Mouse (Mus musculus) C2C12 (cell line): ENCODE measurements around the gene Arhgef17. TPM values are rescaled to one million over a fixed set of nuclear protein-coding genes. Genes with fewer than 3 reads are reported as not detected.

ENCODE experiments used
- H3K27me3 ChIP-seq: one replicate; pipeline ENCODE4 v1.6.1; 2011; ENCODE audit not compliant: control insufficient read depth, insufficient read depth, insufficient read length
- H3K36me3 ChIP-seq: one replicate; pipeline ENCODE4 v1.6.1; 2011; ENCODE audit not compliant: control insufficient read depth, insufficient read depth
- H3K4me3 ChIP-seq: one replicate; pipeline ENCODE4 v1.5.1; 2011; ENCODE audit warnings: mild to moderate bottlenecking, control low read depth; ENCODE audit not compliant: poor library complexity, insufficient read depth, severe bottlenecking
- H3K79me2 ChIP-seq: one replicate; pipeline ENCODE4 v1.6.1; 2011; ENCODE audit not compliant: control insufficient read depth, insufficient read depth
- H3K79me3 ChIP-seq: one replicate; pipeline ENCODE4 v1.6.1; 2011; ENCODE audit warnings: low read depth, control low read depth
- H3ac ChIP-seq: one replicate; pipeline ENCODE3; 2011; ENCODE audit warnings: low read depth; ENCODE audit not compliant: control insufficient read depth, insufficient read length
- CEBPB ChIP-seq: IDR thresholded peaks from one replicate; pipeline ENCODE4 v1.6.1; 2011; ENCODE audit warnings: low read depth, mild to moderate bottlenecking, control low read depth, moderate library complexity
- CTCF ChIP-seq: IDR thresholded peaks from one replicate; pipeline ENCODE4 v1.5.1; 2011; ENCODE audit not compliant: control insufficient read depth, insufficient read depth, insufficient read length
- FOSL1 ChIP-seq: IDR thresholded peaks from one replicate; pipeline ENCODE4 v1.8.0; 2011; ENCODE audit warnings: mild to moderate bottlenecking, low read length; ENCODE audit not compliant: poor library complexity, insufficient read depth, severe bottlenecking
- MAX ChIP-seq: IDR thresholded peaks from one replicate; pipeline ENCODE4 v1.6.1; 2011; ENCODE audit warnings: mild to moderate bottlenecking, control low read depth
- MYOD1 ChIP-seq: IDR thresholded peaks from one replicate; pipeline ENCODE4 v1.6.1; 2011; ENCODE audit warnings: low read depth; ENCODE audit not compliant: control insufficient read depth, insufficient read length
- MYOG ChIP-seq: IDR thresholded peaks from one replicate; pipeline ENCODE4 v1.6.1; 2011; ENCODE audit not compliant: control insufficient read depth, insufficient read length; ENCODE audit errors: extremely low read depth
- USF1 ChIP-seq: IDR thresholded peaks from one replicate; pipeline ENCODE4 v1.6.1; 2011; ENCODE audit warnings: low read depth, mild to moderate bottlenecking, control low read depth, moderate library complexity
- polyA plus RNA-seq: library from polyadenylated mRNA; unstranded; fragments of >200 nt; fragmentation: generic; extraction: Trizol; gene quantifications from one replicate; pipeline ENCODE4 v1.2.1, GENCODE M21; 2012; ENCODE audit warnings: missing spikeins

Arhgef17 gene
- polyA plus RNA-seq, 1 experiment: 35.4 TPM

DNA sequence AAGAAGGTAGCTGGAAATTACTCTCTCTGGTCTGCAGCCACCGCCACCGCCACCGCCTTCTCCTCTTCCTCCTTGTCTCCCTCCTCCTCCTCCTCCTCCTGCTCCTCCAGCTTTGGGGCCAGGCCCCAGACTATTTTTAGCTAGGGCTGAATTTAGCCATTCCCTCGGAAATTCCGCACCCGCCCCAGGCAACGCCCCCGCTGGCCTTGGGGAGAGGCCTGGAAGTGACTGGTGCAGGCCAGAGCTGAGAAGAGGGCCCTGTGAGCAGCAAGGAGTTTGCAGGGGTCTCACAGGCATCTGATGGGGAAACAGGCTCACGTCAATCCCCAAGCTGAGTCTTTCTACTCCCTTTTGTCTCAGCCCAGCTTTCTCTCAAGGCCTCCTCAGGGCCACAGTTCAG, 13.7 kb downstream of the Arhgef17 start:
- H3ac ChIP-seq: no peak overlapping the region
- H3K79me3 ChIP-seq: peaks cover 73% of the 10 kb centered on the region
- no peak overlapping the region for H3K4me3 ChIP-seq
- no peak for TF ChIP-seq CEBPB
- H3K79me2 ChIP-seq: peaks cover 100% of the 10 kb centered on the region
- peaks cover 27% of the 10 kb centered on the region for H3K36me3 ChIP-seq
- H3K27me3 ChIP-seq: no peaks in the 10 kb centered on the region

DNA sequence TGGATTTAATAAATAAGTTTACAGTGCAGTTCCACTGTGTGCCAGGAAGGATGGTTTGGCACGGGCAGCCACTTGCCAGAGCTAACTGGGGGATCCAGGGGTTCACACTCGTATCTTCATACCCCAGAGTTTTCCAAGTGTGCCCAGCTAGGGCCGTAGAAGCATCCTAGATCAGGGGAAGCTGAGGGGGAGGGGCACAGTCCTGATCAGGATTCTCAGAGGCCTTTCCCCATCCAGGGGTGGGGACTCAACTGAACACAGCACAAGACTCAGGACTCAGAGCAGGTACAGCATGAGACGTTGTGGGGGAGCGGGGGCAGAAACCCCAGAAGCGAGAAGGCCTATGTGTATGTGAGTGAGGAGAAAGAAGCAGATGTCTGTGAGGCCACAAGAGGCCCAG, 14.2 kb downstream of the Arhgef17 start:
- H3ac ChIP-seq: no peak overlapping the region
- H3K27me3 ChIP-seq: no peaks in the 10 kb centered on the region
- peaks cover 100% of the 10 kb centered on the region for H3K79me2 ChIP-seq
- peaks cover 27% of the 10 kb centered on the region for H3K36me3 ChIP-seq
- no peak overlapping the region for H3K4me3 ChIP-seq
- peaks cover 72% of the 10 kb centered on the region for H3K79me3 ChIP-seq
- TF ChIP-seq CEBPB (no peak), CTCF (no peak), FOSL1 (no peak), MYOD1 (no peak), MAX (no peak), USF1 (no peak), MYOG (no peak)

DNA sequence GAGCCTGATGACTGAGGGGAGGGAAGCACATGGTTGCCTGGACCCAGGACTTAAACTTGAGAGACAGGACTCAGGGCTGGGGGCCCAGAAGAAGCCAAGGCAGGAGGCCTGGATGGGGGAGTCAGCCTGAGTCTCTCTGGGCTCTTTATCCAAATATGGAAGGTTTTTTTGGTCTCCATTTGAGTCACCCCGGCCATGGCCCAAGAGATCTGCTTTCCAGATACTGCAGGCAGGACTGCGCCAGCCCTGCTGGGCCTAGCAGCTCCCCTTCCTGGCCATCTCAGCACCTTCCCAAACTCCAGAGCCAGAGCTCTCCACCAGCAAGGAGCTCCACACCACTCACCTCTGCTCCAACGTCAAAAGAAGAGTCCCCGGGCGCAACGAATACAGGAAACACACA, 15.4 kb downstream of the Arhgef17 start:
- TF ChIP-seq MYOG (no peak), MYOD1 (no peak), FOSL1 (no peak), CTCF (no peak), USF1 (no peak), MAX (no peak), CEBPB (no peak)
- Histone ChIP-seq H3K4me3 (no peak overlapping the region), H3K27me3 (no peaks in the 10 kb centered on the region), H3ac (no peak overlapping the region), H3K79me2 (peaks cover 100% of the 10 kb centered on the region), H3K36me3 (peaks cover 14% of the 10 kb centered on the region), H3K79me3 (peaks cover 70% of the 10 kb centered on the region)

DNA sequence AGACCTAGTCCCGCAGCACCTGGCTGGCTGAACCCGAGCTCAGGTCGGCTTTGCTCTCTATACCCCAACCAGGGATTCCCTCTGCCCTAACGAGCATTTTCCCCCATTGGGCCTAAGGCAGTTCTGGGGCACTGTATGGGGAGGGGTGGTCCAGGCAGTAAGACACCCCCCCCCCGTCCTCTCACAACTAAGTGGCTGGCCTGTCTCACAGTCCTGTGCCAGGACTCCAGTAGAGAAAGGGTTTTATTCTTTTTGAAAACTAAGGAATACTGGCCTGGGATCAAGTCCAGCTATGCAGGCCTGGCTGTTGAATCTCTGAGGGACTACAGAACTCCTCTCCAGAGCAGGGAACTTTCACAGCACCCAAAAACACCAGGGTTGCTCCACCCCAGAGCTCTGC, 16.7 kb downstream of the Arhgef17 start:
- Histone ChIP-seq H3ac (no peak overlapping the region), H3K27me3 (no peaks in the 10 kb centered on the region), H3K79me2 (peaks cover 100% of the 10 kb centered on the region), H3K4me3 (no peak overlapping the region), H3K36me3 (peaks cover 12% of the 10 kb centered on the region), H3K79me3 (peaks cover 65% of the 10 kb centered on the region)
- TF ChIP-seq CEBPB: no peak
- TF ChIP-seq CTCF: no peak
- no peak for TF ChIP-seq USF1

DNA sequence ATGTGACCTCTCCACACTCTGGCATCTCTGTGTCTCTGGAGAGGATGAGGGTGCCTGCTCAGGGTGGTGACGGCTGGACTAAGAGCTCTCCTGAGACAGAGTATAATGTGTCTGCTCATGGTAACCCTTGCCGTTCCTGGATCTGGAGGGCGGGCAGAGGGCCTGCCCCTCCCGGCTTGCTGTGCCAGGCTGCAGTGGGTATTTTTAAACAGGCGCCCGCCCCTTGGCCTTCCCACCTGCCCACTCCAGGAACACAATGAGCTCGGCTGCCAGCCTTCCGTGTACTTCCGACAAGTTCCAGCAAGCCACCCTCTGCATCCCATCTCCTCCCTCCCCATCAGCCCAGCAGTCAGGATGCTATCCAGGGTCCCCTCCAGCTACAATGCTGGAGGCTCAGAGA, 20.1 kb downstream of the Arhgef17 start:
- Histone ChIP-seq H3K27me3 (no peaks in the 10 kb centered on the region), H3K4me3 (no peak overlapping the region), H3ac (no peak overlapping the region), H3K79me3 (peaks cover 51% of the 10 kb centered on the region), H3K79me2 (peaks cover 99% of the 10 kb centered on the region), H3K36me3 (peaks cover 8% of the 10 kb centered on the region)
- TF ChIP-seq CTCF (no peak), USF1 (no peak), FOSL1 (no peak), MYOD1 (no peak), MYOG (no peak), MAX (no peak), CEBPB (no peak)

DNA sequence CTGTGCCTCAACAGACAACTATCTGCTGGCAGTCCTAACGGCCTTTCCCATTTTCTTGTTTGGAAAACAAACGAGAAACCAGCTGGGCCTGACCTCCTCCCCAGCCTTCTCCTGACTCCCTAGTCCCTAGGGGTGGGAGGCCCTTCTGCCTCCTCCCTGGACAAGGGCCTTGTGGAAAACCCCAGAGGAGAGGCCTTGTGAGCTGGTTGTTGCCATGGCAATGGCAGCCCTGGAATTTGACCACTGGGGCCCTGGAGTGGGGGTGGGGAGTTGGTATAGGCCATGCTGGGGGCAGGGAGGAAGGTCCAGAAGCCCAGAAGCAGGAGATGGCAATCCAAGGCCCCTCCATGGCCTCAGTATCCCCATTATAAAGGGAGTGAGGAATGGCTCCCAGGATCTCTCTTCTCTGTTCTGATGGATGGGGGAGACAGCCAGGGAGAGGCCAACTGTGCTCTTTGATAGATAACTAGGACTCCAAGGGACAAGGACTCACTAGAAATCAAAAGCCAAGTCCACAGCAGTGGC, 20.6 kb downstream of the Arhgef17 start:
- no peak overlapping the region for H3ac ChIP-seq
- H3K27me3 ChIP-seq: no peaks in the 10 kb centered on the region
- H3K36me3 ChIP-seq: peaks cover 5% of the 10 kb centered on the region
- H3K79me2 ChIP-seq: peaks cover 99% of the 10 kb centered on the region
- no peak for TF ChIP-seq MYOG
- TF ChIP-seq MYOD1: no peak
- TF ChIP-seq CTCF: no peak
- no peak for TF ChIP-seq CEBPB
- no peak for TF ChIP-seq FOSL1
- no peak for TF ChIP-seq USF1
- TF ChIP-seq MAX: no peak
- H3K4me3 ChIP-seq: no peak overlapping the region
- H3K79me3 ChIP-seq: peaks cover 53% of the 10 kb centered on the region
